Mouse (Mus musculus) neutrophil, adult 5-6 weeks (primary cell): ENCODE measurements at regions not wholly inside any gene's neighbourhood (a gene's known extent, or its start where the extent isn't known, plus 50 kb on each side); places are given as distances from the start of the nearest gene placed in this dataset.

Source experiments
- ATAC-seq: fragments of 151-379, 151-347 bp; 2 replicates; pipeline ENCODE4 v1.8.0; 2017; ENCODE audit warnings: mild to moderate bottlenecking, moderate TSS enrichment; ENCODE audit not compliant: insufficient number of reproducible peaks, poor library complexity, low FRiP score, severe bottlenecking; ENCODE audit errors: extremely low read depth

GRCm38 (mm10) chr13:97310186-97310854 is 69.4 kb downstream of the Enc1 start:
- no peak for ATAC-seq

GRCm38 (mm10) chr13:97309411-97309810 is 68.5 kb downstream of the Enc1 start:
- no peak for ATAC-seq

- no peak for ATAC-seq
Observed at GRCm38 (mm10) chr13:97308431-97308830, 67.5 kb downstream of the Enc1 start.
